Mouse (Mus musculus): ENCODE measurements around the gene Atxn2. TPM values are rescaled to one million over a fixed set of nuclear protein-coding genes. Genes with fewer than 3 reads are reported as not detected.

Atxn2 gene
- polyA plus RNA-seq, 1 experiment from 2014 or later, result 53.2 TPM

Small RNA genes within 50 kb of the gene (microRNA-seq; reads per million reads assigned to microRNA genes)
- gene Mir7031, result not detected

Other genes with a start within 250 kb of the Atxn2 start
- gene Adam1b, start 207.9 kb upstream of the Atxn2 start, polyA plus RNA-seq (2015; fragmentation: Nextera tagmentation; extraction: Ambion mirVana), result not detected in 2 replicates
- 2.3 and 2.5 TPM in 2 replicates for gene Adam1a, start 165.9 kb upstream of the Atxn2 start, polyA plus RNA-seq (2015; fragmentation: Nextera tagmentation; extraction: Ambion mirVana)
- gene Gm42878, start 165.9 kb upstream of the Atxn2 start, polyA plus RNA-seq (2015; fragmentation: Nextera tagmentation; extraction: Ambion mirVana), result not detected in 2 replicates
- gene Mapkapk5, start 165.4 kb upstream of the Atxn2 start, polyA plus RNA-seq (2015; fragmentation: Nextera tagmentation; extraction: Ambion mirVana), result 49.4 and 55.2 TPM in 2 replicates
- 259 and 281 TPM in 2 replicates for gene Aldh2, start 117.5 kb upstream of the Atxn2 start, polyA plus RNA-seq (2015; fragmentation: Nextera tagmentation; extraction: Ambion mirVana)
- gene Acad12, start 92.4 kb upstream of the Atxn2 start, polyA plus RNA-seq (2015; fragmentation: Nextera tagmentation; extraction: Ambion mirVana), result 1.2 and 1.9 TPM in 2 replicates
- 1.9 and 2.1 TPM in 2 replicates for gene Acad10, start 50.8 kb upstream of the Atxn2 start, polyA plus RNA-seq (2015; fragmentation: Nextera tagmentation; extraction: Ambion mirVana)
- gene Brap, start 50.8 kb upstream of the Atxn2 start, polyA plus RNA-seq (2015; fragmentation: Nextera tagmentation; extraction: Ambion mirVana), result 44.5 and 44.7 TPM in 2 replicates
- gene Sh2b3, start 126.3 kb downstream of the Atxn2 start, polyA plus RNA-seq (2015; fragmentation: Nextera tagmentation; extraction: Ambion mirVana), result 11.3 and 12.2 TPM in 2 replicates
- 36.2 and 41.1 TPM in 2 replicates for gene Pheta1, start 137.6 kb downstream of the Atxn2 start, polyA plus RNA-seq (2015; fragmentation: Nextera tagmentation; extraction: Ambion mirVana)

All from embryonic facial prominence, embryonic 13.5 days (tissue).